Mouse (Mus musculus): ENCODE measurements around the gene Dop1a.

- TF ChIP-seq GATA1 (IDR thresholded peaks at IDR 0.05; ENCODE audit: borderline replicate concordance, low read length) (no peak), FLI1 (IDR thresholded peaks at IDR 0.05; ENCODE audit: low read length) (no peak)
Observed at GRCm38 (mm10) chr9:86579657-86580056, 112.7 kb downstream of the Dop1a start.

All from megakaryocyte, embryonic 14.5 days (primary cell).